Mouse (Mus musculus) embryonic facial prominence, embryonic 14.5 days (tissue): ENCODE data around the gene Tspear. TPM values are rescaled to one million over a fixed set of nuclear protein-coding genes. Genes with fewer than 3 reads are reported as not detected.
A peak's percentile ranks its signal among the peaks of the same experiment; 100 is the strongest.

ENCODE experiments used
- ATAC-seq: fragments of 200-750 bp; cut with Nextera tagmentation; 2 replicates; pipeline ENCODE4 v1.8.0; 2017; ENCODE audit warnings: low read depth, moderate number of reproducible peaks, moderate TSS enrichment
- DNase-seq: peaks from one replicate; pipeline ENCODE4 v3.0.0-alpha.2; 2015; ENCODE audit warnings: low spot score
- H3K27ac ChIP-seq: fragments of 300-500 bp; sonication (generic); replicated peaks from 2 replicates; pipeline ENCODE4 v1.5.1; 2014; ENCODE audit warnings: low read depth, mild to moderate bottlenecking, low read length, moderate library complexity
- H3K27me3 ChIP-seq: fragments of 300-500 bp; sonication (generic); replicated peaks from 2 replicates; pipeline ENCODE4 v1.6.1; 2014; ENCODE audit warnings: low read length; ENCODE audit not compliant: control insufficient read depth, insufficient read depth
- H3K36me3 ChIP-seq: fragments of 300-500 bp; sonication (generic); 2 replicates; pipeline ENCODE4 v1.6.1; 2014; ENCODE audit warnings: low read length, mixed read lengths; ENCODE audit not compliant: control insufficient read depth, insufficient read depth
- H3K4me1 ChIP-seq: fragments of 300-500 bp; sonication (generic); 2 replicates; pipeline ENCODE4 v1.6.1; 2014; ENCODE audit warnings: antibody characterized with exemption, low read length; ENCODE audit not compliant: control insufficient read depth, insufficient read depth
- H3K4me2 ChIP-seq: fragments of 300-500 bp; sonication (generic); 2 replicates; pipeline ENCODE4 v1.6.1; 2014; ENCODE audit warnings: low read depth, mild to moderate bottlenecking, low read length, moderate library complexity, mixed read lengths
- H3K4me3 ChIP-seq: fragments of 300-500 bp; sonication (generic); 2 replicates; pipeline ENCODE4 v1.5.1; 2014; ENCODE audit warnings: low read depth, mild to moderate bottlenecking, low read length
- H3K9ac ChIP-seq: fragments of 300-500 bp; sonication (generic); 2 replicates; pipeline ENCODE4 v1.6.1; 2014; ENCODE audit warnings: low read depth, mild to moderate bottlenecking, low read length, moderate library complexity, mixed read lengths
- H3K9me3 ChIP-seq: fragments of 300-500 bp; sonication (generic); 2 replicates; pipeline ENCODE4 v1.6.1; 2016; ENCODE audit warnings: low read length; ENCODE audit not compliant: control insufficient read depth
- WGBS: fragments of 180-500 bp; shearing (Covaris S2); extraction: QIAGEN DNeasy Blood & Tissue Kit; methylation state at CpG from one replicate; pipeline ENCODE4 v1.1.7; 2014; 5-methylcytosine and 5-hydroxymethylcytosine counted together
- polyA plus RNA-seq: library from polyadenylated mRNA; unstranded; fragments of >200 nt; fragmentation: Nextera tagmentation; extraction: Ambion mirVana; gene quantifications from 2 replicates; pipeline ENCODE4 v1.2.1, GENCODE M21; 2014

The Tspear gene
- polyA plus RNA-seq, 1 experiment from 2014 or later, result 1.3 TPM

DNA sequence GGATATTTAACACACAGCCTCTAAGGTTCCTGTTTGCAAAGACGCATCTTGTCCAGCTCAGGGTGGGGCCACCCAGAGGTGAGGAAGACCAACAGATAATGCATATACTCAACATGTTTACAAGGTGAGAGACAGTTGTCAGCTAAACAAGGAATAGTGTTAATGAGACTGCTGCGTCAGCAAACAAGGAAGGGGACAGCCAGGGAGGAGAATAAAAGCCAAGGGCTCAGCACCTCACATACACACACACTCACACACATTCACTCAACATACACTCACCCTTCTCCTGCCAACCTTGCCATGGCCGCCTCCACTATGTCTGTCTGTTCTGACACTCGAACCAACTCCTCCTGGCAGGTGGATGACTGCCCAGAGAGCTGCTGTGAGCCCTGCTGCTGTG, 128.0 kb downstream of the Tspear start, which contains the start of gene Gm2696:
Gene Gm2696, plus strand, starts transcription at position 301 of the 400 bp plus-strand sequence.
- DNase-seq, result no peak
- Histone ChIP-seq H3K9ac (no peak within 1 kb of the TSS), H3K27ac (no peak within 1 kb of the TSS), H3K9me3 (no peaks in the 10 kb centered on the region), H3K27me3 (no peaks in the 10 kb centered on the region), H3K4me2 (no peak within 1 kb of the TSS), H3K4me3 (no peak within 1 kb of the TSS), H3K4me1 (no peaks in the 10 kb centered on the region), H3K36me3 (no peaks in the 10 kb centered on the region)
- ATAC-seq, result no peak
- 39% methylated on average over 3 of the region's 4 CpGs for WGBS

DNA sequence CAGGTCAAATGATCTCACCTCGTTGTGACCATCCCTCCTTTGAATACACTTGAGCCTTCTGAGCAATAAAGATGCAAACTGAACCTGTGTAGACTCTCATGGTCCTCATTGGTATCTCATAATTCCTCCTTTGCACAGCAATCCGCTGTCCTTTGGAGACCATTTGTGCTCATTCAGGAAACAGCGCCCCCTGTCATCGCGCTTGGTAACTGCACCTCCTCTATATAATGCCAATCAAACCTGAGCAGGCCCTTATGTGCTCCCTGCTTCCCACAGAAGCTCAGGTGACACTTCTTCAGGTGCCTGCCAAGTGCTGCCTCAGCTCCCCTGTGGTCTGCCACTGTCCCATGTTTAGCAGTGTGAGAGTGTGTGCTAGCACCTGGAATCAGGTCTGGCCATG, 129.1 kb downstream of the Tspear start:
- no peak for DNase-seq
- Histone ChIP-seq H3K4me2 (no peak overlapping the region), H3K9ac (no peak overlapping the region), H3K36me3 (no peaks in the 10 kb centered on the region), H3K4me1 (no peaks in the 10 kb centered on the region), H3K27me3 (no peaks in the 10 kb centered on the region), H3K27ac (no peak overlapping the region), H3K4me3 (no peak overlapping the region), H3K9me3 (no peaks in the 10 kb centered on the region)
- WGBS, result 27% methylated on average over 5 of the region's 5 CpGs
- no peak for ATAC-seq

DNA sequence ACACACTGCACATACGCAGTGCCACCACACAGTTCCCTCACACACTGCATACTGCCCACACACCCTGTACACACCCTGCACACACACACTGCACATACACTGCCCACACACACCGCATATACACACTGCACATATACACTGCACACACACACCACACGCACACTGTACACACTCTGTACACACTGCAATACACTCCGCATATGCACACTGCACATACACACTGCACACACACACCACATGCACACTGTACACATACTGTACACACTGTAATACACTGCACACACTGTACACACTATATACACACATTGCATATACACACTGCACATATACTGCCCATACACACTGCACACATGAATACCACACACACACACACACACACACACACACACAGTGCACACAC, 132.2 kb downstream of the Tspear start:
- Histone ChIP-seq H3K9ac (no peak overlapping the region), H3K27me3 (no peaks in the 10 kb centered on the region), H3K27ac (no peak overlapping the region), H3K36me3 (no peaks in the 10 kb centered on the region), H3K4me3 (no peak overlapping the region), H3K4me2 (no peak overlapping the region), H3K4me1 (no peaks in the 10 kb centered on the region), H3K9me3 (no peaks in the 10 kb centered on the region)
- WGBS, result 96% methylated on average over 4 of the region's 4 CpGs
- ATAC-seq, result no peak
- DNase-seq, result no peak

DNA sequence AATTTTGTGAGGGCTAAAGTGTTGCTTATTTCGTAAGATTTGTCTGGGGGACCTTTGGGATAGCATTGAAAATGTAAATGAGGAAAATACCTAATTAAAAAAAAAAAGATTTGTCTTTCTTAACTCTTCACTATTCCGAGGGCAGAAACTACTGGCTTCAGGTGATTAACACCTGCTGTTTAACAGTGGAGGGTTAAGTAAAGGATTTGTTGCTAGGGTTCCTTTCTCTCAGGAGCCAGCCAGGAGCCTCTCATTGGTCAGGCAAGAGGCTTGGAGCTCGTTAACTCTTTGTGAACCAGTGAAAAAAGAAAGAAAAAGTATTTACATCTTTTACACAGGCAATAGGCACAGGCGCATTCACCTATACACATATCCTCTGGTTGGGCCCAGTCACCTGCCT, 132.8 kb downstream of the Tspear start:
- no peak overlapping the region for H3K4me2 ChIP-seq
- no peaks in the 10 kb centered on the region for H3K36me3 ChIP-seq
- DNase-seq, result no peak
- no peak overlapping the region for H3K9ac ChIP-seq
- H3K27me3 ChIP-seq, result no peaks in the 10 kb centered on the region
- H3K27ac ChIP-seq, result no peak overlapping the region
- no peak overlapping the region for H3K4me3 ChIP-seq
- 0 out of 2 replicates have a peak, but pooled peaks cover 4% of the 10 kb centered on the region for H3K9me3 ChIP-seq
- no peak for ATAC-seq
- WGBS, result 36% methylated on average over 4 of the region's 4 CpGs
- no peaks in the 10 kb centered on the region for H3K4me1 ChIP-seq

DNA sequence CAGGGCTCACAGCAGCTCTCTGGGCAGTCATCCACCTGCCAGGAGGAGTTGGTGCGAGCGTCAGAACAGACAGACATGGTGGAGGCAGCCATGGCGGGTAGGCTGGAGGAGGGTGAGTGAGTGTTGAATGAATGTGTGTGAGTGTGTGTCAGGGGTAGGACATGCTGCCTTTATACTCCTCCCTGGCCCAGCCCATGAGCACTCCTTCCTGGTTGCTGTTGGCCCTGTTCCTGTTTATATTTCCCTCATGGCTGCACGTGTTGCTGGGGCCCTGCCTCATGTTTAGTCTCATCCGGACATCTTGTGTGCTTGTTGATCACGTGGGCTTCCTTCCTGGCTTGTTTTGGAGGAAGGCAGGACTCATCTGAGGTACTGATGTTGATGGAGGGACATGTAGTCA, 140.6 kb downstream of the Tspear start, which contains the start of gene Krtap10-4:
Gene Krtap10-4, minus strand, starts transcription at position 145 of the 400 bp plus-strand sequence.
- no peak for ATAC-seq

DNA sequence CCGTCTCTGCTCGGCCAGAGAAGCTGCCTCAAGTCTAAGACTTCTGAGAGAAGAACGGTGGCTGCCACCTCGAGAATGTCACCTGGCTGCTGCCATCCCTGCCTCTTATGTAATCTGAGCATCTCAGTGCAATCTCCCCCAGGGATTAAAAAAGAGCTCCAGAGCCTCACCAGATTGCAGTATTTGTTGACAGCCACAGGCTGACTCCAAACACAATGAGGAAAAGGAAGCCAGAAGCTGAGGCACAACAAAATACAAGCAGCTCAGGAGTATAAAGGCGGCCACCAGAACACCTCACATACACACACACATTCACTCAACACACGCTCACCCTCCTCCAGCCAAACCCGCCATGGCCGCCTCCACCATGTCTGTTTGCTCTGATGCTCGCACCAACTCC, 149.3 kb downstream of the Tspear start, which contains the start of gene Krtap10-10:
Gene Krtap10-10, plus strand, starts transcription at position 301 of the 400 bp plus-strand sequence.
- Histone ChIP-seq H3K9me3 (no peaks in the 10 kb centered on the region), H3K4me3 (no peak within 1 kb of the TSS), H3K9ac (no peak within 1 kb of the TSS), H3K27ac (no peak within 1 kb of the TSS), H3K4me1 (no peaks in the 10 kb centered on the region), H3K4me2 (no peak within 1 kb of the TSS), H3K27me3 (no peaks in the 10 kb centered on the region), H3K36me3 (no peaks in the 10 kb centered on the region)
- DNase-seq (peak; percentile 6), ATAC-seq (no peak)
- 46% methylated on average over 8 of the region's 9 CpGs for WGBS

More for the DNA sequence above, 140.6 kb downstream of the Tspear start, which contains the start of gene Krtap10-4:
- WGBS, result 49% methylated on average over 3 of the region's 6 CpGs
- Histone ChIP-seq H3K4me2 (no peak within 1 kb of the TSS), H3K4me3 (no peak within 1 kb of the TSS), H3K36me3 (no peaks in the 10 kb centered on the region), H3K27me3 (no peaks in the 10 kb centered on the region), H3K27ac (no peak within 1 kb of the TSS), H3K9me3 (0 out of 2 replicates have a peak, but pooled peaks cover 4% of the 10 kb centered on the region), H3K9ac (no peak within 1 kb of the TSS), H3K4me1 (no peaks in the 10 kb centered on the region)
- DNase-seq, result no peak

DNA sequence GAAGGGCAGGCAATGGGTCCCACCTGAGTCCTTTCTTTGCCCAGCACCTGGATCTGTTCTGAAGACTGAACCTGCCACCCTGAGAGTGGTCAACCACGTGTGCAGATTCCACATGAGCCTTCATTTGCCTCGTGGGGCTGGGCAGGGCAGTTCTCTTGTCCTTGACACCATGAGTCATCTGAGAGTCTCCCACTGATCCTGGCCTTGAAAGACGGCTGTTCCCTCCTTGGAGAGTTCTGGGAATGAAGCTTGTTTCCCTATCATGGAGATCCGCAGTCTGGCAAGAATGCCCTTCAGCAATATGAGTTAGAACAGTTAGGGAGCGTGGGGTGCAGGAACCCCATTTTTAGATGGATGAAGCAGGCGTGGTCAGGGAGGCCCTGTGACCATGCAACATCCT, 152.6 kb downstream of the Tspear start:
- DNase-seq (no peak), ATAC-seq (no peak)
- Histone ChIP-seq H3K4me1 (no peaks in the 10 kb centered on the region), H3K4me2 (no peak overlapping the region), H3K4me3 (no peak overlapping the region), H3K9ac (no peak overlapping the region), H3K36me3 (no peaks in the 10 kb centered on the region), H3K27me3 (no peaks in the 10 kb centered on the region), H3K9me3 (peaks cover 18% of the 10 kb centered on the region; the same call in 1 of the 2 replicates), H3K27ac (no peak overlapping the region)
- WGBS, result 70% methylated on average over 6 of the region's 6 CpGs

DNA sequence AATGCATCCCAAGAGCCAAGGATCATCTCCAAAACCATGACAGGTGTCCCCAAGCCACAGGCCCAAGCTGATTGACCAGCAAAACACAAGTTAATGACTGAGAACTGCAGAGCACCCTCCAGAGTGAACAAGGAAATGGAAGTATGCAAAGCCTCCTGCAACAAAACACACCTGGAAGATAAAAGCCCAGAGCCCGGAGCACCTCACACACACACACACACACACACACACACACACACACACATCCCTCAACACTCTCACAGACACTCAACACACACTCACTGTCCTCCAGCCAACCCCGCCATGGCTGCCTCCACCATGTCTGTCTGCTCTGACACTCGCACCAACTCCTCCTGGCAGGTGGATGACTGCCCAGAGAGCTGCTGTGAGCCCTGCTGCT, 160.1 kb downstream of the Tspear start, which contains the start of gene Gm36176:
Gene Gm36176, plus strand, starts transcription at position 301 of the 400 bp plus-strand sequence.
- Histone ChIP-seq H3K27ac (no peak within 1 kb of the TSS), H3K27me3 (no peaks in the 10 kb centered on the region), H3K4me1 (no peaks in the 10 kb centered on the region), H3K9me3 (peaks cover 17% of the 10 kb centered on the region; the same call in 1 of the 2 replicates), H3K4me3 (no peak within 1 kb of the TSS), H3K36me3 (no peaks in the 10 kb centered on the region), H3K9ac (no peak within 1 kb of the TSS), H3K4me2 (no peak within 1 kb of the TSS)
- 71% methylated on average over 2 of the region's 3 CpGs for WGBS
- ATAC-seq (no peak), DNase-seq (no peak)

DNA sequence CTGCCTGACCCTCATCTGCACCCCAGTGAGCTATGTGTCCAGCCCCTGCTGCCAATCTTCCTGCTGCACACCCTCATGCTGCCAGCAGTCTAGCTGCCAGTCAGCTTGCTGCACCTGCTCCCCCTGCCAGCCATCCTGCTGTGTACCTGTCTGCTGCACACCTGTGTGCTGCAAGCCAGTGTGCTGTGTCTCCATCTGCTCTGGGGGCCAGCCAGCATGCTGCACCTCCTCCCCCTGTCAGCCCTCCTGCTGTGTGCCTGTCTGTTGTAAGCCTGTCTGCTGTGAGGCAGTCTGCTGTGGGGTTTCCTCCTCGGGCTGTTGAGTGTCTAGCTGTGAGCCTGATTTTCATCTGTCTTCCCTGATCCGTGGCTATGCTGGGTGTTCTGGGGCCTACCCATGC, 160.6 kb downstream of the Tspear start:
- H3K27ac ChIP-seq, result no peak overlapping the region
- no peak overlapping the region for H3K9ac ChIP-seq
- no peaks in the 10 kb centered on the region for H3K4me1 ChIP-seq
- H3K4me2 ChIP-seq, result no peak overlapping the region
- H3K27me3 ChIP-seq, result no peaks in the 10 kb centered on the region
- H3K4me3 ChIP-seq, result no peak overlapping the region
- no peaks in the 10 kb centered on the region for H3K36me3 ChIP-seq
- 4% methylated on average over 2 of the region's 2 CpGs for WGBS
- DNase-seq, result no peak
- H3K9me3 ChIP-seq, result peaks cover 17% of the 10 kb centered on the region; the same call in 1 of the 2 replicates
- ATAC-seq, result no peak
